Mouse (Mus musculus): ENCODE data around the gene Hspb9.
A peak's percentile ranks its signal among the peaks of the same experiment; 100 is the strongest.

Hspb9 gene

DNA sequence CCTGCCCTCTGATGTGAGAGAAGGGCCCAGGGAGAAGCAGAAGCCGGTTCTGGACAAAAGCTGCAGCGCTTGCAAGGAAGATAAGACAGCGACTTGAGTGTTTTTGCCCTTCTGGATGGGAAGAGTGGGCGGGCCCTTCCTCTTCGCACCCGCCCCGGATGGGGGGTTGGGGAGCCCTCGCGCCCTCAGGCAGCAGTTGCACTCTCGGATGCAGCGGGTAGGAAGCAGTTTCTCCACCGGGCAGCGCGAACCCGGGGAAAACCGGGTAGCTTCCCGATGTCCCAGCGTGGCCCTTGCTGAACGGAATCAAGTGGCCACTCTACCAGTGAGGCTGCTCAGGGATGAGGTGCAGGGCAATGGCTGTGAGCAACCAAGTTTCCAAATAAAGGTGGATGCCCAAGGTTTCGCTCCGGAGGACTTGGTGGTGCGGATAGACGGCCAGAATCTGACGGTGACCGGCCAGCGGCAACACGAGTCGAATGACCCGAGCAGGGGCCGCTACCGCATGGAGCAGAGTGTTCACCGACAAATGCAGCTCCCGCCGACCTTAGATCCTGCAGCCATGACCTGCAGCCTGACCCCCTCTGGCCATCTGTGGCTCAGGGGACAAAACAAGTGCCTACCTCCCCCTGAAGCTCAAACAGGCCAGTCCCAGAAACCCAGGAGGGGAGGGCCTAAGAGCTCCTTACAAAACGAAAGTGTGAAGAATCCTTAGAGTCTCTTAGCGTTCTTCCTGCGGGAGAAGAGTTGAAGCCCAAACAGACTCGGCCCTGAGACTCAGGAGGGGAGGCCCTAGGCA is at the start of gene Hspb9:
Gene Hspb9, plus strand, starts transcription at position 116 of the 799 bp plus-strand sequence.
- peak; percentile 78 for DNase-seq (ENCODE audit: low spot score)

DNA sequence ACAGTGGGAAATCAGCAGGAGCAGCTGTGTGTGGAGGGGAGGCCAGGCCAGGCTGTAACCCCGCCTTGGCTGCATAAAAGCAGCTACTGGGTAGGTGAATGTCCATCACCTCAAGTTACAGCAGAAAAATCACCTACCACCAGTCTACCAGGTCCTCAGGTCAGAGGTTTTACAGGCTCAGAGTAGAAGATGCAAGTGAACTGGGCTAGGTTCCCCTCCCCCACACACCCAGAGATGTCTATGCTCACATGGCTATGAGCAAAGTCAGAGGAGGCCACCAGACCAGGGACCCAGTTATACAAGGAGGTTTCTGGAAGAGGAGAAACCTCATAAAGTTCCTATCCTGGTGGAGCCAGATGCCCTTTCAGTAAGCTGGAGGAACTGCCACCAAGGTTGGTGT is 42.6 kb upstream of the Hspb9 start:
- no peak for DNase-seq (ENCODE audit: low spot score)

- DNase-seq (ENCODE audit: low spot score), result no peak
Measured at GRCm38 (mm10) chr11:100671956-100672355, 41.7 kb upstream of the Hspb9 start.

DNA sequence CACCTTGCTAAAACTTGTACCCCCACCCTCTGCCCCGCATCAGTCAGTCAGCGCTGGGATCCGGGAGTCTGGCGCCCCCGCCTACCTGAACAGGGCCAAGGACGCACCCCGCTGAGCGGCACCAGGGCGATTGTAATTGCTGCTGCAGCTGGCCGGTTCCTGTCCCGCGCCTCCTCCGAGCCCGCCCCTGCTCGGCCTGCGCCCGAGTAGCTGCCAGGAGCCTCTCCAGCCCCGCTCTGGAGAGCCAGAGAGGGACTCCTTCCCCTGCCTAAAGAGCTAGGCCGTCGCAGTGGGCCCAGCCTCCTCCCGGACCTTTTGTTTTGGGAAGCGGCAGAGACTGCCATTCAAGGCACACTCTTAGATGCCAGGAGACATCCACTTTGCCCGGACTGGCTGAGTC is 40.5 kb upstream of the Hspb9 start:
- DNase-seq (ENCODE audit: low spot score), result peak; percentile 49

DNA sequence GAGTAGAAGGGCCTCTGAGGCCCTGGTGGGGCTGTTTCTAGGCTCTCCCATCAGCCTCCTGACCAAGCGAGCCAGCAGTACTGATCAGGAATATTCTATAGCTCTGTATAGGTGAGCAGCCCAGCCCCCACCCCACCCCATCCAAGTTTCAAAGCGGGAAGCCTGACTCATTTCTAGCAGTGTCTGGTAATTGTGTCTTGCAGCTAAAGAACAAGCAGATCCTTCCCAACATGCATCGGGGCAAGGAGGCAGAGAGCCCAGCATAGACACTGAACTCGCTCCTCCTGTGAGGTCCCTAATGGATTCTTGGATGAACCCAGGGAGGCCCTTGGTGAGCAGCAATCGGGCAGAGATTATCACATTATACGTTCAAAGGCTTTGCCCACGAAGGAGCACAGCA is 35.8 kb upstream of the Hspb9 start:
- DNase-seq (ENCODE audit: low spot score), result no peak

- no peak for DNase-seq (ENCODE audit: low spot score)
Measured at GRCm38 (mm10) chr11:100681826-100682225, 31.8 kb upstream of the Hspb9 start.

DNA sequence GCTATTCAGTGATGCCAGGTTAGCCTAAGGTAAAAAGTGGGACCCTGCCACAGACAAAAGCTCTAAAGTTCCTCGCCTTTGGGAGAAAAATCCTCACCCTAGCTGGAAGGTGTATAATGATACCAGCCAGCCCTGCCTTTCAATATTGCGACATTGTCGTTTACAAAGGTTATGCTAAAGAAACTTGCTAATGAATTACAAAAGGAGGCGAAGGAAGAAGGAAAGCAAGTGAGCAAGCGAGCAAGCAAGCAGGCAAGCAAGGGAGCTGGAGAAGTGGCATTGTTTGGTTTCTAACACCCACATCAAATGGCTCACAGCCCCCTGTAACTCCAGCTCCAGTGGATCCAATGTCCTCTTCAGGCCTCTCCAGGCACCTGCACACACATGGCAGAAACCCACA is 31.1 kb upstream of the Hspb9 start:
- no peak for DNase-seq (ENCODE audit: low spot score)

DNA sequence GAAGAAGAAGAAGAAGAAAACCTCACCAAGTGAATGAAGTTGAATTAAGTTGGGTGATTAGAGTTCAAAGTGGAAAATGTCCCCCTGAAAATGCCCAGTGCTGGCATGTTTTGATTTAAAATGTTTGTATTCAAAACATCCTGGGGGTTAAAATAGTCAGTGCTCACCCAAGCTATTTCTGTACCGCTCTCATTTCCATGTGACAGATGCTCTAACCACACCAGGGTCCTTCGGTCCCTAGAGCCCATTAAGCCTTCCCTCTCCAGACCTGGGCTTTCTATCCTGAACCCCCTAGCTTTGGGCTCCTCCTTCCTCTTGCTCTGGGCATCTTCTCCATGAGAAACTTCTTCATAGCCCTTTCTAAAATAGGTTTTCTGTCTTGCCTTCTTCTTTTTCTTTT is 29.6 kb upstream of the Hspb9 start:
- no peak for DNase-seq (ENCODE audit: low spot score)

DNA sequence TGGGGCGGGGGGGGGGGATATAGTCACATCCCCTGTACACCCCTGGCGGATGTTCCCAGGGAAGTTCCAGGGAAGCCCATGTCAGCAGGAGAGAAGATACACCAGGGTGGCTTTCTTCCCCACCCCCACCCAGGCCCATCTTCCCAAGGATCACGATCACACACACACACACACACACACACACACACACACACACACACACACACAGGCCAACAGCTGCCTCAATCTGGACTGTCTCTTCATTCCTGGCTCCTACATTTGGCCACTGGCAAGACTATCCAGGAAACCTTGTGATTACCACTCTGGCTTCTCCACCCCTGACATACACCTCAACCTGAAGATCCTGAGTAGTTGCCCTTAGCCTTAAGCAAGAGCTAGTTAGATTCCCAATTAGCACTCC is 28.3 kb upstream of the Hspb9 start:
- DNase-seq (ENCODE audit: low spot score), result no peak

GRCm38 (mm10) chr11:100687265-100687664 is 26.4 kb upstream of the Hspb9 start:
- DNase-seq (ENCODE audit: low spot score), result no peak

GRCm38 (mm10) chr11:100688443-100688842 is 25.2 kb upstream of the Hspb9 start:
- DNase-seq (ENCODE audit: low spot score), result no peak

GRCm38 (mm10) chr11:100690389-100690788 is 23.3 kb upstream of the Hspb9 start:
- no peak for DNase-seq (ENCODE audit: low spot score)

DNA sequence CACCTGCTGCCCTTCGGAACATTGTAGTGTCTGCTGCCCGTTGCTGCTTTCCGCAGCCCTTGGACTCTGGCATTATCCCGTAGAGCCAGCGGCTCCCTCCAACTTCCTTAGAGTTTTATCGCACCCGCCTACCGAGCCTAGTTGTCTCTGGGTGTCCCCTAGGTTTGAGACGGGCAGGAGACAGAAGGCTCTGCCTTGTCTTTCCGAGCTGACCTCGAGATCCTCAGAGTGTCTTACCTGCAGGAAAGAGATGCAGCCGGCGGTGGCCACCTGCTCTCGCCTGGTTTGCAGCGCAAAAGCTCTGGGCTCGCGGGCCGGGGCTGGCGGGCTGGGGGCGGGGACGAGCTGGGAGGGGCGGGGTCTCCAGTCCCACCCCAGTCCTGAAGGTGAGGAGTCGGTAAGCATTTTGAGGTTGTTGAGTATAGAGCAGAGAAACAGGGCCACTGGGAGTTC is 21.5 kb upstream of the Hspb9 start, which contains the start of gene Zfp385c:
Gene Zfp385c, minus strand, starts transcription at position 292 of the 453 bp plus-strand sequence.
- DNase-seq (ENCODE audit: low spot score), result no peak

DNA sequence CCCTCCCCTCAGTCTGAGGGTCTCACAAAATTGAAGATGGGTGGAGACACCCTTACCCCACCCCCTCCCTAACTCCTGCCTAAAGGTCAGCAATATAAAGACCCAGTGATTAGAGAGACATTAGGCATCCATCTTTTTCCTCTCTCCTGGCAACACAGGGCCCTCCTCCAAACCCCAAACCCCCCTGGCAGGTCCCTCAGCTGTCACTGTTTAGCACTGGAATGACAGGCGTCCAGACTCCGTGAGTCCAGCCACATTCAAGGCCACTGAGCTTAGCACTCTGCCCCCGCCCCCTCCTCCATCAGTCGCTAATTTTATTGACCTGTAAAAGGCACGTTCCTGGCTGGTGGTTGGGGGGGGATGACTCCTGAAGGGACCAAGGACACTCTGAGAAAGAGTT is 20.5 kb upstream of the Hspb9 start:
- DNase-seq (ENCODE audit: low spot score), result no peak

DNA sequence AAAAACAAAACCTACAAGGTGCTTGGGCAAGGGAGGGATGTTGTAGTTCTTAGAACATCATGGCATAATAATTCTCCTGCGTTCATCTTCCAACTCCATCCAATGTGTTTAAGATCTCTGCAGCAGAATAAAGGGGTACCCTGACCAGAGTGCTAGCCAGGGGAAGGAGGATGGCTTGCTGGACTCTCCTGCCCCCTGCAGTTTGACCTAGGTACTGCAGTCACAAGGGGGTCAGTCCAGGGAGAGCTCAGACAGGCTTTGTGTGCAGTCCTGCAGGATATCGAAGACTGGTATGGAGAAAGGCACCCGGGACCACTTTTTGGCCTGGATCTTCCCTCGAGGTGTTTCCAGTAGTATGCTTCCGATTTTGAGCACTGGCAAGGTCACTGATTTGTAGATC is 18.7 kb upstream of the Hspb9 start:
- peak; percentile 74 for DNase-seq (ENCODE audit: low spot score)

DNA sequence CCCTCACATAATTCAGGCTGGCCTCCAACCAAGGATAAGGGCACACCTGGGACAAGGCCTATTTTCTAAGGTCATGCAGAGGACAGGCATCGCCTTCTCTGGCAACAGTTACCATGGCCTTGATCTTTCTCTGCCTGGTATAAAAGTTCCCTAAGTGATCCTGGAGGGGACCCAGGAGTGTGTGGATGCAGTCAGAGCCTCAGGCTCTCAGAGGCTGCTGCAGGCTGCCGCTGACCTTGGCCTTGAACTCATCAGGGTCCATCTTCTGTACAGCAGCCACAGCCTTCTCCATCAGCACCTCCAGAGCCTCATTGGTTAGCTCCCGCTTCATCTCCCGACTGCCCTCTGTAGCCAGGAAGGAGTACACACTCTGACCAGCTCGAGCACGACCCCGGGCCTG is 15.7 kb upstream of the Hspb9 start:
- DNase-seq (ENCODE audit: low spot score), result no peak

GRCm38 (mm10) chr11:100700710-100701109 is 12.9 kb upstream of the Hspb9 start:
- no peak for DNase-seq (ENCODE audit: low spot score)

- DNase-seq (ENCODE audit: low spot score), result peak; percentile 64
Measured at GRCm38 (mm10) chr11:100701301-100701700, 12.3 kb upstream of the Hspb9 start.

GRCm38 (mm10) chr11:100702081-100702851 is 11.4 kb upstream of the Hspb9 start:
- DNase-seq (ENCODE audit: low spot score), result no peak

- no peak for DNase-seq (ENCODE audit: low spot score)
Measured at GRCm38 (mm10) chr11:100702906-100703305, 10.7 kb upstream of the Hspb9 start.

DNA sequence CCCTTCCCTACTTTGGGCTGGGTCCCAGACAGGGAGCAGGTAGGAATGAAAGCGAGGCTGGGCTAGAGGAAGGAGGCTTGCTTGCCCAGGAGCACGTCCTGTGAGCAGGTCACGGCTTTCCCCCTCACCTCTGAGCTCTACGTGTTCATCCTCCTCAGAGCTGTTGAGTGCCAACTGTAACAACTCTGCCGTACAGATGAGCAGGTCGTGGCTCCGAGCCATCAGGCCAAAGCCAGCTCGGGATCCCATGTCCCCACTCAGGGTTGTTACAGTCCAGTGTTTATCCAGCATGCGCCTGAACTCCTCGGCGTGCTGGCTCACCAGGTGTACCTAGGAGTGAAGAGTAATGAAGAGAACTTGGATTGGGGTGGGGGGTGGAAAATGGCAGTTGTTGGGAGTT is 10.3 kb upstream of the Hspb9 start:
- no peak for DNase-seq (ENCODE audit: low spot score)

DNA sequence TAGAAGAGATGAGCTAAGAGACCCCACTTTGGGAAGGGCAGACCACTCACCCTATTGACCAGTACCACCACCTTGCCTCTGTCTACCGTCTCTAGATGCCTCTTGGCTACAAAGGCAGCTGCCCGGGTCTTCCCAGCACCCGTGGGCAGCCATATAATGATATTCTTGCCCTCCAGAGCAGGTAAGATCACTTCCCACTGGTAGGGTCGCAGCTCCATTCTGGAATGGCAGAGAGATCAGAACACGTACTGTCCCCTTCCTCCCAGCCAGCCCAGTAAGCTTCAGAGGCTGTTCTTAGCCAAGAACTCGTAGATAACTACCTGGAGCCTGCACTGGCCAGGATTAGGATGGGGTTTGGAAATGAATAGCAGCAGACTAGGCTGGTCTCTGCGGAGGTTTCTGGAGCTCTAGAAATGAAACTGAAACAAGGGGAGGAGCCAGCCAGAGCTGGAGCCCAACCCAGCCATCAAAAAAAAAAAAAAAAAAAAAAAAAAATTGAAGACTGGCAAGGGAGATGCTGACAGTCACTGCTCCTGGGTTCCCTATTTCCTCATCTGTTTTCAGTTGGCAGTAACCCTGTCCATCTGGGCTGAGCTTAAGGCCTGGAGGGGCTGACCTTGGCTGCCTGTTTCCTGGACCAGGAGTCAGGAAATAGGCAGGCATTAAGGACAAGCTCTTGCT is 9.7 kb upstream of the Hspb9 start, which contains the start of gene Dhx58:
Gene Dhx58, minus strand, starts transcription at position 421 of the 681 bp plus-strand sequence.
- no peak for DNase-seq (ENCODE audit: low spot score)
